Mouse (Mus musculus) liver, embryonic 16.5 days (tissue): ENCODE measurements around the gene Tigd3. TPM values are rescaled to one million over a fixed set of nuclear protein-coding genes. Genes with fewer than 3 reads are reported as not detected.

Experiments
- ATAC-seq: fragments of 200-750 bp; cut with Nextera tagmentation; 2 replicates; pipeline ENCODE4 v1.8.0; 2017; ENCODE audit warnings: low read depth, mild to moderate bottlenecking, moderate number of reproducible peaks, moderate library complexity
- H3K27ac ChIP-seq: fragments of 300-500 bp; sonication (generic); 2 replicates; pipeline ENCODE4 v1.5.1; 2014; ENCODE audit warnings: mild to moderate bottlenecking, low read length
- H3K27me3 ChIP-seq: fragments of 300-500 bp; sonication (generic); 2 replicates; pipeline ENCODE4 v1.6.1; 2014; ENCODE audit warnings: low read depth, low read length, mixed read lengths; ENCODE audit not compliant: control insufficient read depth, insufficient read depth
- H3K36me3 ChIP-seq: fragments of 300-500 bp; sonication (generic); 2 replicates; pipeline ENCODE4 v1.6.1; 2014; ENCODE audit warnings: mild to moderate bottlenecking; ENCODE audit not compliant: control insufficient read depth, insufficient read depth
- H3K4me1 ChIP-seq: fragments of 300-500 bp; sonication (generic); 2 replicates; pipeline ENCODE4 v1.6.1; 2014; ENCODE audit warnings: low read depth, low read length, mixed read lengths; ENCODE audit not compliant: control insufficient read depth
- H3K4me2 ChIP-seq: fragments of 300-500 bp; sonication (generic); 2 replicates; pipeline ENCODE4 v1.6.1; 2014; ENCODE audit warnings: low read depth, low read length, mixed read lengths
- H3K4me3 ChIP-seq: fragments of 300-500 bp; sonication (generic); 2 replicates; pipeline ENCODE4 v1.5.1; 2014; ENCODE audit warnings: low read depth, mild to moderate bottlenecking, low read length
- H3K9ac ChIP-seq: fragments of 300-500 bp; sonication (generic); 2 replicates; pipeline ENCODE4 v1.6.1; 2014; ENCODE audit warnings: low read depth, low read length
- H3K9me3 ChIP-seq: fragments of 300-500 bp; sonication (generic); replicated peaks from 2 replicates; pipeline ENCODE4 v1.6.1; 2016; ENCODE audit warnings: low read length; ENCODE audit not compliant: control insufficient read depth
- WGBS: fragments of 180-500 bp; shearing (Covaris S2); extraction: QIAGEN DNeasy Blood & Tissue Kit; methylation state at CpG from one replicate; pipeline ENCODE4 v1.1.7; 2014; ENCODE audit not compliant: insufficient replicate concordance; 5-methylcytosine and 5-hydroxymethylcytosine counted together
- polyA plus RNA-seq: library from polyadenylated mRNA; unstranded; fragments of >200 nt; fragmentation: Nextera tagmentation; extraction: Ambion mirVana; gene quantifications from 2 replicates; pipeline ENCODE4 v1.2.1, GENCODE M21; 2015

Tigd3 gene
- polyA plus RNA-seq, 1 experiment from 2014 or later: 2.3 TPM

- H3K27ac ChIP-seq: no peak overlapping the region
- WGBS: 24% methylated on average over 11 of the region's 11 CpGs
- peak overlapping the region; percentile 100 for H3K4me2 ChIP-seq
- no peaks in the 10 kb centered on the region for H3K9me3 ChIP-seq
- no peaks in the 10 kb centered on the region for H3K36me3 ChIP-seq
- H3K9ac ChIP-seq: no peak overlapping the region
- H3K27me3 ChIP-seq: peaks cover 13% of the 10 kb centered on the region
- ATAC-seq: no peak
- peak overlapping the region; percentile 23 for H3K4me3 ChIP-seq
- H3K4me1 ChIP-seq: peaks cover 46% of the 10 kb centered on the region
Measured at GRCm38 (mm10) chr19:5925311-5925855, 31.4 kb upstream of the Tigd3 start.

DNA sequence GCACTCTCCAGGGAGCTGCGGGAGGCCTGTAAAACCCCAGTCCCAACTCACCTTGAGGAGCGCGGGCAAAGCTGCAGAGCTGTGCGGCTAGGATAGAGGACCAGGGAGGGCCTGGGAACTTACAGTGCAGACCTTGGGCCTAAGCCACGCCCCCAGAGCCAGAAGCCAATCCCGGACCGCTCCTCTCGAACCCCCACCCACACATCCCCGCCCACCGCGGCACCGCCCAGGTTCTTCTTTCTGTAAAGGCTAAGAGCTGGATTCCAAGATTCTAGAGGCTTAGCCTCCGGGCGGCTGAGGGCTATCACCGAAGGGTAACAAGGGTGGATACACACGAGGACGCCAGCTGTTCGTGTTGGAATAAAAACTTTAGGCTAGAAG is 30.8 kb upstream of the Tigd3 start, which contains the start of gene Cdc42ep2:
TSS of gene Cdc42ep2 (minus strand) at position 104 of the 381 bp plus-strand sequence.
- peak; percentile 88 for ATAC-seq
- 0% methylated on average over 18 of the region's 18 CpGs for WGBS
- Histone ChIP-seq H3K4me3 (peak within 1 kb of the TSS; percentile 72), H3K4me1 (peaks cover 46% of the 10 kb centered on the region), H3K4me2 (peak within 1 kb of the TSS; percentile 100), H3K27me3 (peaks cover 13% of the 10 kb centered on the region), H3K36me3 (no peaks in the 10 kb centered on the region), H3K9ac (peak within 1 kb of the TSS; percentile 68), H3K27ac (peak within 1 kb of the TSS; percentile 77), H3K9me3 (no peaks in the 10 kb centered on the region)

GRCm38 (mm10) chr19:5923990-5924712 is 30.2 kb upstream of the Tigd3 start:
- Histone ChIP-seq H3K9ac (peak overlapping the region; percentile 68), H3K4me1 (peaks cover 46% of the 10 kb centered on the region), H3K27me3 (peaks cover 13% of the 10 kb centered on the region), H3K36me3 (no peaks in the 10 kb centered on the region), H3K4me3 (peak overlapping the region; percentile 72), H3K27ac (peak overlapping the region; percentile 77), H3K9me3 (no peaks in the 10 kb centered on the region), H3K4me2 (peak overlapping the region; percentile 100)
- peak; percentile 25 for ATAC-seq
- WGBS: under 1% methylated on average over 38 of the region's 38 CpGs

DNA sequence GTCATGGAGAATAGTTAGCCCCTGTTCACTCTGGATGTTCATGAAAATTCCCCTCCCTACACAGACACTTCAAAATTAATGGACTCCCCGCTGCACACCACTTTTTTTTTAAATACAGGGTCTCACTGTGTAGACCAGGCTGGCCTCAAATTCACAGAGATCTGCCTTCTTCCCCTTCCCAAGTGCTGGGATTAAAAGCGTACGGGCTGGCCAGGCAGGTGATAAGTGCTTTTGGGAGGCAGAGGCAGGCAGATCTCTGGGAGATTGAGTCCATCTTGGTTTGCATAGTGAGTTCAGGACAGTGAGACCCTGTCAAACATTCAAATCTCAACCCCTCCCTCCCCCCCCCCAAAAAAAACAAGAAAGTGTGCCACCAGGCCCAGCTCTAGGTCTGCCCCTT is 29.0 kb upstream of the Tigd3 start:
- peak overlapping the region; percentile 52; the same call in 1 of the 2 replicates for H3K9ac ChIP-seq

GRCm38 (mm10) chr19:5922119-5922942 is 28.4 kb upstream of the Tigd3 start:
- peaks cover 42% of the 10 kb centered on the region for H3K4me1 ChIP-seq
- peak overlapping the region; percentile 100 for H3K4me2 ChIP-seq
- H3K36me3 ChIP-seq: no peaks in the 10 kb centered on the region
- H3K27me3 ChIP-seq: peaks cover 13% of the 10 kb centered on the region
- peak; percentile 75 for ATAC-seq
- peak overlapping the region; percentile 52 for H3K9ac ChIP-seq
- H3K4me3 ChIP-seq: peak overlapping the region; percentile 41
- WGBS: 26% methylated on average over 15 of the region's 15 CpGs
- H3K9me3 ChIP-seq: no peaks in the 10 kb centered on the region
- peak overlapping the region; percentile 83 for H3K27ac ChIP-seq

More for the DNA sequence above, 29.0 kb upstream of the Tigd3 start:
- no peak for ATAC-seq
- no peaks in the 10 kb centered on the region for H3K9me3 ChIP-seq
- 64% methylated on average over 3 of the region's 3 CpGs for WGBS
- peaks cover 42% of the 10 kb centered on the region for H3K4me1 ChIP-seq
- peaks cover 13% of the 10 kb centered on the region for H3K27me3 ChIP-seq
- peak overlapping the region; percentile 41 for H3K4me3 ChIP-seq
- H3K36me3 ChIP-seq: no peaks in the 10 kb centered on the region
- H3K4me2 ChIP-seq: peak overlapping the region; percentile 100
- peak overlapping the region; percentile 83 for H3K27ac ChIP-seq

- WGBS: 20% methylated on average over 9 of the region's 9 CpGs
- peaks cover 13% of the 10 kb centered on the region for H3K27me3 ChIP-seq
- peak overlapping the region; percentile 41 for H3K4me3 ChIP-seq
- peaks cover 42% of the 10 kb centered on the region for H3K4me1 ChIP-seq
- H3K9ac ChIP-seq: peak overlapping the region; percentile 52
- H3K9me3 ChIP-seq: no peaks in the 10 kb centered on the region
- no peaks in the 10 kb centered on the region for H3K36me3 ChIP-seq
- peak overlapping the region; percentile 100 for H3K4me2 ChIP-seq
- ATAC-seq: peak; percentile 14; the same call in 1 of the 2 replicates
- peak overlapping the region; percentile 83 for H3K27ac ChIP-seq
Measured at GRCm38 (mm10) chr19:5921715-5922114, 27.8 kb upstream of the Tigd3 start.

- 6% methylated on average over 13 of the region's 13 CpGs for WGBS
- Histone ChIP-seq H3K4me1 (peaks cover 32% of the 10 kb centered on the region), H3K9me3 (no peaks in the 10 kb centered on the region), H3K36me3 (no peaks in the 10 kb centered on the region), H3K4me3 (peak within 1 kb of the TSS; percentile 96), H3K9ac (peak within 1 kb of the TSS; percentile 98), H3K27me3 (no peaks in the 10 kb centered on the region), H3K27ac (peak within 1 kb of the TSS; percentile 90), H3K4me2 (peak within 1 kb of the TSS; percentile 88)
- ATAC-seq: peak; percentile 33
Measured at GRCm38 (mm10) chr19:5913007-5913719, 19.2 kb upstream of the Tigd3 start, which contains the start of gene Dpf2. Gene Dpf2, minus strand, starts transcription at chr19:5913010.
